Mouse (Mus musculus) colon, adult 2 months (tissue): ENCODE data around the gene Cd55b. TPM values are rescaled to one million over a fixed set of nuclear protein-coding genes. Genes with fewer than 3 reads are reported as not detected.

Source experiments
- polyA plus RNA-seq: library from polyadenylated mRNA; depleted of rRNA; stranded (reverse); fragments of >200 nt; gene quantifications from 2 replicates; pipeline ENCODE4 v1.2.3, GENCODE M21; 2012; rRNA removed

Gene Cd55b
- polyA plus RNA-seq, result not detected in 2 replicates

DNA sequence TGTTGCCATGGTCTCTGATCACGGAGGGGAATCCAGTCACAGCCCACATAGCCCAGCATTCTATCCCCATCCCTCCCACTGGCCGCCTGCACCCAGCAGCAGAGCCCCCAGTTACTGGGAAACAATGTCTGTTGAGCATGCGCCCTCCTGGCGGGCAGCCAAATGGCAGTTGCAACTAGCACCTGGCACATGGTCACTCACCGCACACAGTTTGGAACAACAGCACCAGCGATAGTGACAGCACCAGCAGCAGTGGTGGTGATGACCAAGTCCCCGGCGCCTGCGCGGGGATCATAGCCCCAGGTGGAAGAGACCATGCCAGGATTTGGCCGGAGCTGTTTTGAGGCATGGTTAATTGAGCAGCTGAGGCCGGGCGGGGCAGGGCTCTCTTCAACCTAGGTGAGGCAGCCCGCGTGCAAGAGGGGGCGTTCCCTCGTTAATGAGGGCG is at the start of gene Cd55b:
TSS of gene Cd55b (minus strand) at position 346 of the 448 bp plus-strand sequence.

DNA sequence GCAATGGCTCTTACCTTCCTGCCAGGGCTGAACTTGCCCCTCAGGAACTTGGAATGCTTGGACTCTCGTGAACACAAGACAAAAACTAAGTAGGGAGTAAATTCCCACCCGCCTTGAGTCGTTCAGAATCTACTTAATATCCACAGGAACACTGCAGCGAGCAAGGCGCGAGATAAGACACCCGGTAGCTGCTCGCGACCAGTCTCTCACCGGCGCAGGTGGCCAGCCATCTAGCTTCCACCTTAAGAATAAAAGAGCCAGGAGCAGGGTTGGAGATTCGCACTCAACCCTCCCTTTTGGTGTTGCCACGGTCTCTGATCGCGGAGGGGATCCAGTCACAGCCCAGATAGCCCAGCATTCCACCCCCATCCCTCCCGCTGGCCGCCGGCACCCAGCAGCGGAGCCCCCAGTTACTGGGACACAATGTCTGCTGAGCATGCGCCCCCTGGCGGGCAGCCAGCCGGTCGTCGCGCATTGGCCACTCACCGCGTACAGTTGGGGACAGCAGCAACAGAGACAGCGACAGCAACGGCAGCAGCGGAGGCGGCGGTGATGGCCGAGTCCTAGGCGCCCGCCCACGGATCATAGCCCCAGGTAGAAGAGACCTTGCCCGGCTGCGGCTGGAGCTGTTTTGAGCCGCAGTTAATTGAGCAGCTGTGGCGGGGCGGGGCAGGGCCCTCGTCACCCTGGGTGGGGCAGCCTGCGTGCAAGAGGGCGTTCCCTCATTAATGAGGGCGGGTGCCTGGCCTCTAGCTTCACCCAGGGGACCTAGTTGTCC is 39.5 kb upstream of the Cd55b start, which contains the start of gene Cd55:
TSS of gene Cd55 (minus strand) at position 661 of the 778 bp plus-strand sequence.

Other genes starting within 250 kb of the Cd55b start
- gene Cd55, start 39.7 kb upstream of the Cd55b start, polyA plus RNA-seq, result 16.1 and 18.9 TPM in 2 replicates
- not detected in 2 replicates for gene Zp3r, start 206.6 kb upstream of the Cd55b start, polyA plus RNA-seq
- 1.4 and 1.9 TPM in 2 replicates for gene C4bp, start 238.6 kb upstream of the Cd55b start, polyA plus RNA-seq